Mouse (Mus musculus): ENCODE measurements around the gene Gm11541.
"Not testable (repeated sequence)": the region's sequence is repeated elsewhere in the genome, so short reads cannot be mapped to it uniquely, and the experiment has no call there.

Gm11541 gene

GRCm38 (mm10) chr11:94697140-94697539, 7.2 kb downstream of the Gm11541 start:
- no peak for DNase-seq (ENCODE audit: low read depth, low spot score)

- no peak for DNase-seq (ENCODE audit: low read depth, low spot score)
Measured at GRCm38 (mm10) chr11:94695508-94695907, 8.8 kb downstream of the Gm11541 start.

GRCm38 (mm10) chr11:94692502-94692901, 11.8 kb downstream of the Gm11541 start:
- not testable (repeated sequence) for DNase-seq (ENCODE audit: low read depth, low spot score)

- DNase-seq (ENCODE audit: low read depth, low spot score) = no peak
Measured at GRCm38 (mm10) chr11:94687178-94687577, 17.1 kb downstream of the Gm11541 start.

GRCm38 (mm10) chr11:94682427-94682826, 21.9 kb downstream of the Gm11541 start:
- DNase-seq (ENCODE audit: low read depth, low spot score) = no peak

GRCm38 (mm10) chr11:94681640-94682039, 22.7 kb downstream of the Gm11541 start:
- no peak for DNase-seq (ENCODE audit: low read depth, low spot score)

- DNase-seq (ENCODE audit: low read depth, low spot score) = no peak
Measured at GRCm38 (mm10) chr11:94680639-94681038, 23.7 kb downstream of the Gm11541 start.

- DNase-seq (ENCODE audit: low read depth, low spot score) = no peak
Measured at GRCm38 (mm10) chr11:94677607-94678145, 26.6 kb downstream of the Gm11541 start.

- peak; percentile 86 for DNase-seq (ENCODE audit: low read depth, low spot score)
Measured at GRCm38 (mm10) chr11:94676754-94677606, 27.3 kb downstream of the Gm11541 start, which contains the start of gene Xylt2. Xylt2 (minus strand) TSS chr11:94677515.

GRCm38 (mm10) chr11:94676308-94676707, 28.0 kb downstream of the Gm11541 start:
- DNase-seq (ENCODE audit: low read depth, low spot score) = no peak

- no peak for DNase-seq (ENCODE audit: low read depth, low spot score)
Measured at GRCm38 (mm10) chr11:94675446-94675845, 28.9 kb downstream of the Gm11541 start.

- DNase-seq (ENCODE audit: low read depth, low spot score) = no peak
Measured at GRCm38 (mm10) chr11:94674984-94675383, 29.3 kb downstream of the Gm11541 start.

- DNase-seq (ENCODE audit: low read depth, low spot score) = no peak
Measured at GRCm38 (mm10) chr11:94665281-94665680, 39.0 kb downstream of the Gm11541 start.

- DNase-seq (ENCODE audit: low read depth, low spot score) = no peak
Measured at GRCm38 (mm10) chr11:94661344-94661743, 43.0 kb downstream of the Gm11541 start.

- peak; percentile 64 for DNase-seq (ENCODE audit: low read depth, low spot score)
Measured at GRCm38 (mm10) chr11:94653663-94654436, 50.4 kb downstream of the Gm11541 start, which contains the start of the genes Mrpl27 and Eme1. Mrpl27 (plus strand) TSS chr11:94653767. Eme1 (minus strand) TSS chr11:94653964.

GRCm38 (mm10) chr11:94652973-94653372, 51.3 kb downstream of the Gm11541 start:
- DNase-seq (ENCODE audit: low read depth, low spot score) = no peak

GRCm38 (mm10) chr11:94651241-94651640, 53.1 kb downstream of the Gm11541 start:
- not testable (repeated sequence) for DNase-seq (ENCODE audit: low read depth, low spot score)

GRCm38 (mm10) chr11:94646457-94646856, 57.8 kb downstream of the Gm11541 start:
- no peak for DNase-seq (ENCODE audit: low read depth, low spot score)

Measured in brain, embryonic 18.5 days (tissue).